Comparison of ENCODE assay signal across 8 mouse cellular contexts in genomic region chr12:8674377-8674864, GRCm38 (mm10). TPM values are rescaled to one million over a fixed set of nuclear protein-coding genes. Genes with fewer than 3 reads are reported as not detected.
DNase-seq lines count a peak whose midpoint lies in the region; ATAC-seq and TF ChIP-seq lines count a peak whose summit lies in the region.

No protein-coding gene starts in this region.

- ATAC-seq in kidney, embryonic 16.5 days (ENCODE audit: low FRiP score, low TSS enrichment) = peak; percentile 84
- peak; percentile 67 for ATAC-seq in liver, embryonic 16.5 days (ENCODE audit: low read depth)

- H3K27ac ChIP-seq in cortical plate, adult 2 months (ENCODE audit: insufficient read depth, low read length) = peak overlapping the region; percentile 92
- peak overlapping the region; percentile 97 for H3K27ac ChIP-seq in kidney, embryonic 16.5 days (ENCODE audit: low read length)
- peak overlapping the region; percentile 96 for H3K27ac ChIP-seq in liver, embryonic 16.5 days (ENCODE audit: low read length)

- peak; percentile 35 to 37 for DNase-seq in right cerebral cortex, adult 2 months (ENCODE audit: low spot score in 2 of 2)
- no peak for DNase-seq in right cerebral cortex, adult 18-20 months
- peak; percentile 38 to 71 for DNase-seq in gastrocnemius, postnatal 4 days (ENCODE audit: low spot score in 2 of 2)
- peak; percentile 82 for DNase-seq in neural tube, embryonic 10.5 days (ENCODE audit: extremely low spot score, low spot score)
- peak; percentile 60 to 63 for DNase-seq in thymus, adult 18-20 months

- H3K9ac ChIP-seq in kidney, embryonic 16.5 days (replicated peaks; ENCODE audit: low read length) = peak overlapping the region; percentile 100
- H3K9ac ChIP-seq in liver, embryonic 16.5 days (ENCODE audit: low read depth, low read length) = peak overlapping the region; percentile 99

- WGBS in kidney, embryonic 16.5 days = 0% methylated on average over 24 of the region's 62 CpGs
- under 1% methylated on average over 44 of the region's 62 CpGs for WGBS in liver, embryonic 16.5 days (ENCODE audit: insufficient replicate concordance)

- H3K36me3 ChIP-seq in kidney, embryonic 16.5 days (ENCODE audit: insufficient read depth, low read length) = no peaks in the 10 kb centered on the region
- no peaks in the 10 kb centered on the region for H3K36me3 ChIP-seq in liver, embryonic 16.5 days (ENCODE audit: control insufficient read depth, insufficient read depth)

- H3K4me1 ChIP-seq in cortical plate, adult 2 months (ENCODE audit: control insufficient read depth, insufficient read depth, low read length) = peaks cover 5% of the 10 kb centered on the region; the same call in 1 of the 2 replicates
- peaks cover 24% of the 10 kb centered on the region for H3K4me1 ChIP-seq in kidney, embryonic 16.5 days (ENCODE audit: insufficient read depth, low read length)
- H3K4me1 ChIP-seq in liver, embryonic 16.5 days (ENCODE audit: control insufficient read depth, low read depth, low read length) = peaks cover 20% of the 10 kb centered on the region

- no peak for TF ChIP-seq POLR2A in cortical plate, adult 2 months (IDR thresholded peaks at IDR 0.05; ENCODE audit: extremely low read depth, insufficient read depth, low read length)

- H3K4me2 ChIP-seq in kidney, embryonic 16.5 days (replicated peaks; ENCODE audit: low read depth, low read length) = peak overlapping the region; percentile 81
- H3K4me2 ChIP-seq in liver, embryonic 16.5 days (ENCODE audit: low read depth, low read length) = peak overlapping the region; percentile 61

- H3K4me3 ChIP-seq in cortical plate, adult 2 months (ENCODE audit: insufficient read depth, low read length) = peak overlapping the region; percentile 78
- peak overlapping the region; percentile 92 for H3K4me3 ChIP-seq in kidney, embryonic 16.5 days (ENCODE audit: low read length)
- H3K4me3 ChIP-seq in liver, embryonic 16.5 days (ENCODE audit: low read depth, low read length) = peak overlapping the region; percentile 96

- no peaks in the 10 kb centered on the region for H3K9me3 ChIP-seq in kidney, embryonic 16.5 days (ENCODE audit: low read length)
- no peaks in the 10 kb centered on the region for H3K9me3 ChIP-seq in liver, embryonic 16.5 days (replicated peaks; ENCODE audit: control insufficient read depth, low read length)

- TF ChIP-seq CTCF in cortical plate, adult 2 months (IDR thresholded peaks at IDR 0.05; ENCODE audit: extremely low read depth, insufficient read depth, low read length) = no peak

- H3K27me3 ChIP-seq in kidney, embryonic 16.5 days (ENCODE audit: insufficient read depth, low read length) = no peaks in the 10 kb centered on the region
- H3K27me3 ChIP-seq in liver, embryonic 16.5 days (ENCODE audit: control insufficient read depth, insufficient read depth, low read depth, low read length) = no peaks in the 10 kb centered on the region

RNA-seq across cellular contexts. Expression of gene Pum2, which starts 0.5 kb away (rescaled TPM):
- polyA plus RNA-seq in cortical plate, adult 2 months (2012; rRNA removed) = 79.5 and 81.9 TPM in 2 replicates
- total RNA-seq in gastrocnemius, postnatal 4 days (2021) = 10 to 100 TPM; 92.8 to 94.9 TPM
- 48.0 and 49.5 TPM in 2 replicates for polyA plus RNA-seq in kidney, embryonic 16.5 days (2015; fragmentation: Nextera tagmentation; extraction: Ambion mirVana)
- polyA plus RNA-seq in liver, embryonic 16.5 days (2015; fragmentation: Nextera tagmentation; extraction: Ambion mirVana) = 14.0 and 14.5 TPM in 2 replicates
